Mouse (Mus musculus): ENCODE results near the gene Prkag1. TPM values are rescaled to one million over a fixed set of nuclear protein-coding genes. Genes with fewer than 3 reads are reported as not detected.
"Not testable (repeated sequence)": the region's sequence is repeated elsewhere in the genome, so short reads cannot be mapped to it uniquely, and the experiment has no call there.

Prkag1 gene
- total RNA-seq, 1 experiment from 2014 or later, result 115 TPM

GRCm38 (mm10) chr15:98835291-98835690 lies 4.0 kb upstream of the Prkag1 start:
- no peak for ATAC-seq (replicated peaks in 1 of 2; ENCODE audit: insufficient read depth in 1 of 2, low FRiP score in 2 of 2, low TSS enrichment in 1 of 2, low read depth in 1 of 2, poor library complexity in 2 of 2, severe bottlenecking in 2 of 2)

DNA sequence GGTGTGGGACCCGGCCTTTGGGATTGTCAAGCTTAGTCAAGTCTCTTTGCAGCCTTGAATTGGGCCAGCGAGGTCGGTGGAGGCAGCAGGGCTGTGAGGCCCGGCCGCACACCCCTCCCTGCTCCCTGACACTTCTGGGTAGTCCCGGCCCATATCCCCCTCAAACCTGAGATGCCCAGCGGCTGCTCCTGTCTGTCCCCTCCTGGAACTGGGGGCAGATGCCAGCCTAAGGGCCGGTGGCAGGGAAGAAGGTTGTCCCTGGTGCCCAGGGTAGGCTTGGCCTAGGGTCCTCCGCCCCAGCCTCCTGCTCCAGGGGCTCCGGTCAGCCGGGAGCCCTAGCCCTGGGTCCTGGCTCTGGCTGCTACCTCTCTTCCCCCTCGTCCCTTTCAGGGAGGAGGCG lies 2.7 kb upstream of the Prkag1 start:
- no peak for ATAC-seq (replicated peaks in 1 of 2; ENCODE audit: insufficient read depth in 1 of 2, low FRiP score in 2 of 2, low TSS enrichment in 1 of 2, low read depth in 1 of 2, poor library complexity in 2 of 2, severe bottlenecking in 2 of 2)

DNA sequence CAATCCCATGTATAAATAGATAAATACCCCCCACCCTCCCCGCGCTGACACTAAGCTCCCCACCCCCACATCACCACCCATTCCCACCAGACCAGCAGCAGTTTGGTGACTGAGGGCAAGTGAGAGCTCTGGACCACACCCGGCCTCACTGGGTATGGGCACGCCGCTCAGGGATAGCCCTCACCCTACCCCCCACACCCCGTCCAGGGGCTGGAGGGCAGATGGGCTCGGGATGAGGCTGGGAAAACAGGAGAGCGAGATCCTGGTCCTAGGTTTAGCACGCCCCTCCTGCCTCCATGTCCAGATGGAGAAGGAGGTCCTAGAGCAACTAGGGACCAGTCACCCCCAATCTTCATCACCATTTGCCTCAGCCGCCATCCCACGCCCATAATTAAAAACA lies 2.0 kb upstream of the Prkag1 start:
- no peak for ATAC-seq (replicated peaks in 1 of 2; ENCODE audit: insufficient read depth in 1 of 2, low FRiP score in 2 of 2, low TSS enrichment in 1 of 2, low read depth in 1 of 2, poor library complexity in 2 of 2, severe bottlenecking in 2 of 2)

GRCm38 (mm10) chr15:98832161-98833058 lies 1.1 kb upstream of the Prkag1 start:
- ATAC-seq (replicated peaks in 1 of 2; ENCODE audit: insufficient read depth in 1 of 2, low FRiP score in 2 of 2, low TSS enrichment in 1 of 2, low read depth in 1 of 2, poor library complexity in 2 of 2, severe bottlenecking in 2 of 2), result peak; percentile 9 to 30; a peak in 3 of 4 replicates

DNA sequence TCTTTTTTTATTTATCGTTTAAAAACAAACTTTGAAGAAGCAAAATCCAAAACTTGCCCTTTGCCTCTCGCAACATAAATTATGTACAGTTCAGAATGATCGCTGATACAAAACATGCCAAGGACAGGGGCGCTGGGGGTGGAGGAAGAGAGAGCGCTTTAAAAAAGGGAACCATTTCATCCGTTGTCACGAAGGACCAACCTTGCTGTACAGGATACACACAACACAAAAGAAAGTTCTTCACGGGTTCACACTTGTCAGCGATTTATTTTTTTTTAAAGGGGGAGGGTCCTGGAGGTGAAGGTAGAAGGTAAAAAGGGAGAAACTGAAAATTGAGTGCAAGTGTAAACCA lies 339 bp upstream of the Prkag1 start:
- ATAC-seq (replicated peaks in 1 of 2; ENCODE audit: insufficient read depth in 1 of 2, low FRiP score in 2 of 2, low TSS enrichment in 1 of 2, low read depth in 1 of 2, poor library complexity in 2 of 2, severe bottlenecking in 2 of 2), result peak; percentile 46 to 70; a peak in 3 of 4 replicates

DNA sequence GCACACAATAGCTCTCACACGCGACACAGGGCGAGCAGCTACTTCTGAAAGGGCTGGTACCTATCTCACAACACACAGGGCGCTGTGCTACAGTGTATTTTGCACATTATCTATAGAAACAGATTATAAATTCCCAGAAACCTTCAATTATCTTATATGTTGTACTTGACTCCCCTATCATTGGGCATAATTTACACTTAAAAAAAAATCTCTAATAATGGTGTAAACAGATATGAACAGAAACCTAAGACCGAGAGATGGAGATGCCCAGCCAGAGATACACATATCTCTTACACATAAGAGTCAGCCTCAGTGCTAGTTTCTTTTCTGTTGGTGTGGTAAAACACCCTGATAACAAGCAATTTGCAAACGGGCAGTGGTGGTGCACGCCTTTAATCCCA lies 3.7 kb downstream of the Prkag1 start:
- no peak for ATAC-seq (replicated peaks in 1 of 2; ENCODE audit: insufficient read depth in 1 of 2, low FRiP score in 2 of 2, low TSS enrichment in 1 of 2, low read depth in 1 of 2, poor library complexity in 2 of 2, severe bottlenecking in 2 of 2)

DNA sequence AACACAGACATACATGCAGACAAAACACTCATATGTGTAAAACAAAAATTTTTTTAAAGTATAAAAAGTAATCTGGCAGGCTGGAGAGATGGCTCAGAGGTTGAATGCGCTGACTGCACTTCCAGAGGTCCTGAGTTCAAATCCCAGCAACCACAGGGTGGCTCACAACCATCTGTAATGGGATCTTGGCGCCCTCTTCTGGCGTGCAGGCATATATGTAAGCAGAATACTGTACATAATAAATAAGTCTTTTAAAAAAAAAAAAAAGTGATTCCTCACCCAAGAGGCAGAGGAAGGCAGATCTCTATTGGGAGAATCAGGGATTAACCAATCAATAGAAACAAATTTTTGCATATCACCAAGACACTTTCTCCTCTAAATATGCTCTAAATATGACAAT lies 7.9 kb downstream of the Prkag1 start:
- no peak for ATAC-seq (replicated peaks in 1 of 2; ENCODE audit: insufficient read depth in 1 of 2, low FRiP score in 2 of 2, low TSS enrichment in 1 of 2, low read depth in 1 of 2, poor library complexity in 2 of 2, severe bottlenecking in 2 of 2)

- ATAC-seq (replicated peaks in 1 of 2; ENCODE audit: insufficient read depth in 1 of 2, low FRiP score in 2 of 2, low TSS enrichment in 1 of 2, low read depth in 1 of 2, poor library complexity in 2 of 2, severe bottlenecking in 2 of 2), result no peak
Observed at GRCm38 (mm10) chr15:98822147-98822546, 9.2 kb downstream of the Prkag1 start.

DNA sequence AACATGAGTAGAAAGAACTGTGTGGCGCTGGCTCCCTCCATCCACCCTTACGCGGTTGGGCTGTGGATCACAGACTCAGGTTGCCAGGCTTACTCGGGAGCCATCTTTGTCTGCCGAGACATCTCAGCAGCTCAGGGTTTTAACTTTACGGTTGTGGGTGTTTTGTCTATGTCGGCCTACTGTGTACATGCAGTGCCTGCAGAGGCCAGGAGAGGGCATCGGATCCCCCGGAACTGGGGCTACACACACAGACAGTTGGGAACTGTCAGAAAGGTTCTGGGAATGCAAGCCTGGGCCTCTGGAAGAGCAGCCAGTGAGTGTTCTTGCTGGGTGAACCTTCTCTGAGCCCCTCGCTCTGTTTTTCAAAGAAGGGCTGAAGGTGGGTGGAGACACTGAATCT lies 9.9 kb downstream of the Prkag1 start:
- ATAC-seq (replicated peaks in 1 of 2; ENCODE audit: insufficient read depth in 1 of 2, low FRiP score in 2 of 2, low TSS enrichment in 1 of 2, low read depth in 1 of 2, poor library complexity in 2 of 2, severe bottlenecking in 2 of 2), result no peak

GRCm38 (mm10) chr15:98820937-98821336 lies 10.4 kb downstream of the Prkag1 start:
- no peak for ATAC-seq (replicated peaks in 1 of 2; ENCODE audit: insufficient read depth in 1 of 2, low FRiP score in 2 of 2, low TSS enrichment in 1 of 2, low read depth in 1 of 2, poor library complexity in 2 of 2, severe bottlenecking in 2 of 2)

DNA sequence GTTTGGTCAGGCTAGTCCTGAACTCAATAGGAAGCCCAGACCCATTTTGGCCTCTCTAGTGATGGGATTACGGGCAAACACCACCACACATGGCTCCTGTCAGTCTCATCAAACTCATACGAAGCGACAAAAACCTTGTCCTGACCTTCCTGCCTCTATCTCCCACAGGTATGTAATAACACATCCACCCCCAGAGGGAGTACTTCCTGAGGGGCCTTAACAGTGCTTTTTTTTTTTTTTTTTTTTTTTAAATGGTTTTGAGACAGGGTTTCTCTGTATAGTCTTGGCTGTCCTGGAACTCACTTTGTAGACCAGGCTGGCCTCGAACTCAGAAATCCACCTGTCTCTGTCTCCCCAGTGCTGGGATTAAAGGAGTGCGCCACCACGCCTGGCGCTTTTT lies 13.2 kb downstream of the Prkag1 start:
- no peak for ATAC-seq (replicated peaks in 1 of 2; ENCODE audit: insufficient read depth in 1 of 2, low FRiP score in 2 of 2, low TSS enrichment in 1 of 2, low read depth in 1 of 2, poor library complexity in 2 of 2, severe bottlenecking in 2 of 2)

DNA sequence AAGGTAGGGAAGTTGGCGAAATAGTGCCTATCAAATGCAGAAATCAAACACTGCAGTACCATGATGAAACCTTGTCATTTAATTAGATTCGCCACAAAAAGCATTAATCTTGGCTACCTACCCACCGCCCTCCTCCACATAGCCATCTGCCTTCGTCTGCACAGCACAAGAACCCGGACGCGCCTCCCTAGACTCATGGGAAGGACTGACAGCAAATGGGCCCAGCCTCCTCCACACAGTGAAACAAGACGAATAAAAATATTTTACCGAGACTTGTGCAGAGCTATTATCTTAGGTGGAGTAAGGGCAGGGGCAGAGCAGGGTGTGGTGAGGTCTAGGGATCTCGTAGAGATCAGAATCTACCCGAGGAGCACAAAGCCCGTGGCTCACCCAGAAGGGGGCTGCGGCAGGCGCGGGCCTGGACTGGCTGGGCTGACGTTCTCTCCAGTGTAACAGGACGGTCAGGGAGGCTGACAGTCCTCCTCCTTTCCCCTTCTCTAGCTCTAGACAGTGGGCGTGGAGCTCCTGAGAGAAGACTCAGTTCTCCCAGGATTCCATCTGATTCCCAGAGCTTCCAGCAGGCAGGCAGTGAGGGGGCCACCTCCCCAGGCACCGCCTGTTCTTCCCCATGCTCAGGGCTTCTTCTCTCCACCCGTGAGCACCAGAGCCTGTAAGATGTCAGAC lies 18.4 kb downstream of the Prkag1 start:
- no peak for ATAC-seq (replicated peaks in 1 of 2; ENCODE audit: insufficient read depth in 1 of 2, low FRiP score in 2 of 2, low TSS enrichment in 1 of 2, low read depth in 1 of 2, poor library complexity in 2 of 2, severe bottlenecking in 2 of 2)

DNA sequence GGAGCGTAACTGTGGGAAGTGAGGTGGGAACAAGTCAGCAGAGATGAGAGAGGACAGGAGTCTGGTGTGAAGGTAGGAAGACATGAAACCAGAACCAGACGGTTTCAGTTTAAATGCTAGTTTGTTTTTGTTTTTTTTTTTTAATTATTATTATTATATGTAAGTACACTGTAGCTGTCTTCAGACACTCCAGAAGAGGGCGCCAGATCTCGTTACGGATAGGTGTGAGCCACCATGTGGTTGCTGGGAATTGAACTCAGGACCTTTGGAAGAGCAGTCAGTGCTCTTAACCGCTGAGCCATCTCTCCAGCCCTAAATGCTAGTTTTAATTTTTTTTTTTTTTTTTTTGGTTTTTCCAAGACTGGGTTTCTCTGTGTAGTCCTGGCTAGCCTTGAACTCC lies 21.1 kb downstream of the Prkag1 start:
- not testable (repeated sequence) for ATAC-seq (replicated peaks in 1 of 2; ENCODE audit: insufficient read depth in 1 of 2, low FRiP score in 2 of 2, low TSS enrichment in 1 of 2, low read depth in 1 of 2, poor library complexity in 2 of 2, severe bottlenecking in 2 of 2)

GRCm38 (mm10) chr15:98809390-98809789 lies 21.9 kb downstream of the Prkag1 start, which contains the start of gene Ddn:
Ddn (minus strand) TSS chr15:98809490.
- ATAC-seq (replicated peaks in 1 of 2; ENCODE audit: insufficient read depth in 1 of 2, low FRiP score in 2 of 2, low TSS enrichment in 1 of 2, low read depth in 1 of 2, poor library complexity in 2 of 2, severe bottlenecking in 2 of 2), result no peak

DNA sequence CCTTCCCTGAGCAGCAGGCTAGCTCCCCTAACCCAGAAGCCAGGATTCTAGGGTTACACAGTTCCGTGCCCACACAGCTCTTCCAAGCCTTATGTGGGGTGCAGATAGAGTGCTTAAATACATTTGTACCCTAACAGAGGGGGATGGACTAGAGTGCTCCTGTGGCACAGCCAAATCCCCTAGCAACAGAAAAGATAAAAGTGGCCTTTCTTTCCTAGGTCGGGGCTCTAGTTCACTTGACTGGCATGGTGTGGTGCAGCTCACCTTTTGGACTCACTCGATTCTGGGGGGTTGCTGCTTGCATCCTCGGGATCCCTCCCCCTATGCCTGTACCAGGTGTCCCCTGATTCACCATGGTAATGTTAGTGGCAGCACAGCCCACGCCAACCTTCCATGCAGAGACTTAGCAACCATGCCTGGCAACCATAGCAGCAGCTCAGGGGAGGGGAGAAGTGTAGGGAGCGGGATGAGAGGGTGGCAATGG lies 22.6 kb downstream of the Prkag1 start:
- ATAC-seq (replicated peaks in 1 of 2; ENCODE audit: insufficient read depth in 1 of 2, low FRiP score in 2 of 2, low TSS enrichment in 1 of 2, low read depth in 1 of 2, poor library complexity in 2 of 2, severe bottlenecking in 2 of 2), result no peak

GRCm38 (mm10) chr15:98807895-98808650 lies 23.2 kb downstream of the Prkag1 start:
- peak in 1 of 2 experiments; percentile 29; a peak in 2 of 4 replicates for ATAC-seq (replicated peaks in 1 of 2; ENCODE audit: insufficient read depth in 1 of 2, low FRiP score in 2 of 2, low TSS enrichment in 1 of 2, low read depth in 1 of 2, poor library complexity in 2 of 2, severe bottlenecking in 2 of 2)

DNA sequence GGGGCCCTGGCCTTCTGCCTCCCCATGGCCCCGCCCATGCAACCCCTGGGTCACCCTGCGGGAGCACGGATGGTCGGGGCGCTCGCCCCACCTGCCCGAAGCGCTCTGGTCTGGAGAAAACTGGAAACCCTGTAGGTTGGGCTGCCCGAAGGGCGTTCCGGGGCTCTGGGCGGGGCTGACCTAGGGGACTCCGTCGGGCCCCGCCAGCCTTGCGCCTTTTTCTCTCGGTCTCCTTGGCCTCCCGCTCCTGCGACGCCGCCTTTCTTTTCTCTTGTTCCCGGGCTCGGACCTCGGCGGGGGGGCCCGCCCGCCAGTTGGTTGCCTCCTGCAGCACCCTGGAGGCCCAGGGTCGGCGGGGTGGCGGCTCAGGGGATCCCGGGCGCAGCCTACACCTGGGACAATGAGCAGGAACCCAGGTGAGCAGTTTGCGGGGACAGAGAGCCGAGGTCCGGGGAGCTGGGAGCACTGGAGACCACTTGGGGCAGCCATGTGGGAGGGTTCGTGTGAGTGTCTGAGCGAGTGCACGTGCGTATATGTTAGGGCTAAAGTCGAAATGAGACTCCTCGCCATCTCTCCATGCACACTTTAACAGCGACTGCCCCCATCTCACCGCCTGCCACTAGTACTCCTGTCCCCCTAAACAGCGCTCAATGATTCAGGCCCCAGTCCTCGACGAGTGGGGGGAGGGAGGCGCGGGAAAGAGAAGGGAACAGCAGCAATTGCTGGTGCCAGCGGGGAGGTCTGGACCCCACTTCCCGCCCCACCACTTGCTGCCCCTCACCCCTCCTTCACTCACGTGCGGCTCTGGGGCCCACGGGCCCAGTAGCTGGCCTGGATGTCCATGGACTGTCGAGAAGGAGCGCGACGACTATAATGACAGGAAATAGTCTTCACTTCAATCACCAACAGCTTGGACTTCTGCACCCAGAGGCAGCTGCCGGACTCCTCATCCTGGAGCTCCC lies 24.2 kb downstream of the Prkag1 start:
- no peak for ATAC-seq (replicated peaks in 1 of 2; ENCODE audit: insufficient read depth in 1 of 2, low FRiP score in 2 of 2, low TSS enrichment in 1 of 2, low read depth in 1 of 2, poor library complexity in 2 of 2, severe bottlenecking in 2 of 2)
